Mouse (Mus musculus) urinary bladder, adult 2 months (tissue): ENCODE measurements around the gene Stx1a. TPM values are rescaled to one million over a fixed set of nuclear protein-coding genes. Genes with fewer than 3 reads are reported as not detected.

Experiments
- DNase-seq: peaks from one replicate; pipeline ENCODE4 v3.0.0; 2022; ENCODE audit warnings: low spot score
- polyA plus RNA-seq: library from polyadenylated mRNA; depleted of rRNA; stranded (reverse); fragments of >200 nt; gene quantifications from 2 replicates; pipeline ENCODE4 v1.2.3, GENCODE M21; 2012; rRNA removed

The Stx1a gene
- polyA plus RNA-seq, 1 experiment = 11.5 TPM

DNA sequence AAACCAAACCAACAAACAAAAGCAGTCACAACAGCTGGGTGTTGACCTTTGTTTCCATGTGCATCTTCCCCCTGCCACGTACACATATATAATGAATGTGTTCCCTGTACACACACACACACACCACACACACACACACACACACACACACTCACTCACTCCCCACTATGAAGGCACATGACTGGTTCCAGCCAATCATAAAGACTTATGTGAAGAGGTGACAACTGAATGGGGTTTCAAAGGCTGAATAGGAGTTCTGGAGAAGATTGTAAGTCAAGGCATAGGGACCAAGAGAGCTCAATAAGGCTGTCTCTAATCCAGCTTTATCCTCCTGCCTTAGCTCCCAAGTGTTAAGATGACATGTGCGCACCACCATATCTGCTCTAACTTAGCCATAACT is 56.3 kb downstream of the Stx1a start:
- no peak for DNase-seq

DNA sequence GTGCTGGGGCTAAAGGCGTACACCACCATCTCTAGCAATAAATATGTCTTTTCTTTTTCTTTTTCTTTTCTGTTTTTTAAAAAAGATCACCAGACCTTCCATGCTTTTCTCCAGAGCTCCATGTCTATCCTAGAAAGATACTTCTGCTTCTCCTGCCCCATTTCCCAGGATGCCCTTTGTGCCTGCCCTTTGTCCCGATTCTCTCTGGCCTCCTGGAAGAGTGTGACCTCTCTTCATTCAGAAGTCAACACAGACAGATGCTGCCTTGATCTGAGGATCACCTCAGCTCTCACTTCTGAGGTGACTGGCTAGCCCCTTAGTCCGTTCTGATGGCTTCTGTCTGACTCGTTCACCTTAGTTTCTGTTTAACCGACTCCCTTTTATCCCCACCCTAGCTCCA is 57.3 kb downstream of the Stx1a start:
- DNase-seq = no peak

DNA sequence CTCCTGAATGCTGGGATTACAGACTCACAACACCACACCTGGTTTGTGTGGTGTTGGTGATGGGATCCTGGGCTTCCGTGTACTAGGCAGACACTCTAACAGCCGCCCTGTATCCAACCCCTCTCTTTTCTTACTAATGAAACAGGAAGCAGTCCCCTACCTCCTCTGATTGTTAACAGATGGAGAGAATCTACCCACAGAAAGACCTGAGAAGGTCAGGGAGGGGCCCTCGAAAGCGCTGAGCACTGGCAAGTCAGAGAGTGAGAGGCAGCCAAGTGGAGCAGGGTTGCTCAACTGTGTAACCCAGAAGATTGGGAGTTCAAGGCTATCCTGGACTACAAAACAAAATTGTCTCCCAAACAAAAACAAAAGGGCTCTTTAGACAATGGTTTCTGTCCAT is 63.6 kb downstream of the Stx1a start:
- no peak for DNase-seq

DNA sequence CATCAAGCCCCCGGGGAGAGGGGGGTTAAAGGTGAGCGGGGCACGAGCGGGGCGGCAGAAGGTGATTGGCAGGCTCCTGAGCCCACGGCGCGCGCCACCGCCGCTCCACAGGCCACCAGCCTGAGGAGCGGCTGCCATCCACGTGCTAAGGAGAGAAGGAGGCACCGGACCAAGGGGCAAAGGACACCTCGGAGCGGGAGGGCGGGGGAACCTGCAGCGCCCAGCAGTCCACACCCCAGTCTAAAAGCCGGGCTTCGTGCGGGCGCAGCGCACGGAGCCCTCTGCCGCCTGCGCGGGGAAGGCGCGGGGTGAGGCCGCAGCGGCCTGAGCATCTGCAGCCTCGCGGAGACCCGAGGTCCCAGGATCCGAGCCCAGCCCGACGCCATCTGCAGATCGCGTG is 66.4 kb downstream of the Stx1a start, which contains the start of gene Mlxipl:
TSS of gene Mlxipl (plus strand) at position 238 of the 400 bp plus-strand sequence.
- no peak for DNase-seq

Other genes with a start within 250 kb of the Stx1a start
- not detected in 2 replicates for gene Tmem270, start 116.7 kb upstream of the Stx1a start, polyA plus RNA-seq
- not detected in 2 replicates for gene Cldn13, start 108.0 kb upstream of the Stx1a start, polyA plus RNA-seq
- gene Mettl27, start 91.1 kb upstream of the Stx1a start, polyA plus RNA-seq = 84.7 and 103 TPM in 2 replicates
- gene Cldn4, start 76.5 kb upstream of the Stx1a start, polyA plus RNA-seq = 295 and 393 TPM in 2 replicates
- gene Cldn3, start 37.3 kb upstream of the Stx1a start, polyA plus RNA-seq = 0.15 and 0.17 TPM in 2 replicates
- 50.0 and 69.5 TPM in 2 replicates for gene Abhd11, start 14.3 kb upstream of the Stx1a start, polyA plus RNA-seq
- gene Dnajc30, start 40.7 kb downstream of the Stx1a start, polyA plus RNA-seq = 25.3 and 28.1 TPM in 2 replicates
- gene Bud23, start 41.5 kb downstream of the Stx1a start, polyA plus RNA-seq = 51.2 and 54.6 TPM in 2 replicates
- gene Vps37d, start 54.8 kb downstream of the Stx1a start, polyA plus RNA-seq = 4.0 and 4.4 TPM in 2 replicates
- 1.9 and 2.5 TPM in 2 replicates for gene Mlxipl, start 66.4 kb downstream of the Stx1a start, polyA plus RNA-seq
- 7.2 and 9.7 TPM in 2 replicates for gene Tbl2, start 126.2 kb downstream of the Stx1a start, polyA plus RNA-seq
- 33.4 and 43.0 TPM in 2 replicates for gene Bcl7b, start 144.8 kb downstream of the Stx1a start, polyA plus RNA-seq
- gene Baz1b, start 163.8 kb downstream of the Stx1a start, polyA plus RNA-seq = 33.2 and 41.7 TPM in 2 replicates
- gene Fzd9, start 227.7 kb downstream of the Stx1a start, polyA plus RNA-seq = 0.07 and 0.11 TPM in 2 replicates